Mouse (Mus musculus) heart, embryonic 16.5 days (tissue): Measurements from ENCODE around the gene Cyp2d11. TPM values are rescaled to one million over a fixed set of nuclear protein-coding genes. Genes with fewer than 3 reads are reported as not detected.
"Not testable (repeated sequence)": the region's sequence is repeated elsewhere in the genome, so short reads cannot be mapped to it uniquely, and the experiment has no call there.

Experiments
- ATAC-seq: fragments of 200-750 bp; cut with Nextera tagmentation; replicated peaks from 2 replicates; pipeline ENCODE4 v1.8.0; 2017; ENCODE audit warnings: moderate number of reproducible peaks; ENCODE audit not compliant: insufficient read depth, low FRiP score; ENCODE audit errors: extremely low read depth
- H3K27ac ChIP-seq: fragments of 300-500 bp; sonication (generic); 2 replicates; pipeline ENCODE4 v1.5.1; 2014; ENCODE audit warnings: mild to moderate bottlenecking, low read length, control low read depth, moderate library complexity
- H3K27me3 ChIP-seq: fragments of 300-500 bp; sonication (generic); 2 replicates; pipeline ENCODE4 v1.6.1; 2014; ENCODE audit warnings: low read length, mixed read lengths; ENCODE audit not compliant: control insufficient read depth, insufficient read depth
- H3K36me3 ChIP-seq: fragments of 300-500 bp; sonication (generic); 2 replicates; pipeline ENCODE4 v1.6.1; 2014; ENCODE audit not compliant: control insufficient read depth, insufficient read depth
- H3K4me1 ChIP-seq: fragments of 300-500 bp; sonication (generic); 2 replicates; pipeline ENCODE4 v1.6.1; 2014; ENCODE audit warnings: low read length, mixed read lengths; ENCODE audit not compliant: control insufficient read depth, insufficient read depth
- H3K4me2 ChIP-seq: fragments of 300-500 bp; sonication (generic); 2 replicates; pipeline ENCODE4 v1.6.1; 2014; ENCODE audit warnings: low read depth, mild to moderate bottlenecking, control low read depth, low read length
- H3K4me3 ChIP-seq: fragments of 300-500 bp; sonication (generic); 2 replicates; pipeline ENCODE4 v1.5.1; 2014; ENCODE audit warnings: mild to moderate bottlenecking, control low read depth, low read length
- H3K9ac ChIP-seq: fragments of 300-500 bp; sonication (generic); 2 replicates; pipeline ENCODE4 v1.6.1; 2014; ENCODE audit warnings: low read length, control low read depth
- H3K9me3 ChIP-seq: fragments of 300-500 bp; sonication (generic); replicated peaks from 2 replicates; pipeline ENCODE4 v1.6.1; 2016; ENCODE audit warnings: low read length; ENCODE audit not compliant: control insufficient read depth
- WGBS: fragments of 180-500 bp; shearing (Covaris S2); extraction: QIAGEN DNeasy Blood & Tissue Kit; methylation state at CpG from one replicate; pipeline ENCODE4 v1.1.7; 2014; 5-methylcytosine and 5-hydroxymethylcytosine counted together
- polyA plus RNA-seq: library from polyadenylated mRNA; unstranded; fragments of >200 nt; fragmentation: Nextera tagmentation; extraction: Ambion mirVana; gene quantifications from 2 replicates; pipeline ENCODE4 v1.2.1, GENCODE M21; 2015

Cyp2d11 gene
- polyA plus RNA-seq, 1 experiment from 2014 or later: not detected

DNA sequence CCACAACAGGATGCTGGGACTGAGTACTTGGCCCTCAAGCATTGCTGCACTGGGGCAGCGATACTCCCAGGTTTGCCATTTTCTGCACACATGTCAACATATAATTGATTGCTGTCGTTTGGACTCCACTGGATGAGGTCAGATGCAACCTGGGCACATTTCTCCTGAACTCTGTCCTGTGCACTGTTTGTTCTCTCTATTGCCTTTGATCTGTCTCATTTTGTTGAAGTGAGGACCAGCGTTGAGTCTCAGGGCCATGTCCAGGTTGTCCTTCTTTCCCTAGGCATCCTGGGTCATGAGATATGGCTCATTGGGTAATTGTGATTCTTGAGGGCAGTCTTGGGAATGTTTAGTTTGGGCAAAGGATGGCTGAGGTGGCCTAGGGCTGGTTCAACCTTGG, 2.1 kb upstream of the Cyp2d11 start:
- not testable (repeated sequence) for H3K27ac ChIP-seq, H3K9me3 ChIP-seq, H3K4me3 ChIP-seq, H3K4me2 ChIP-seq, H3K4me1 ChIP-seq, H3K27me3 ChIP-seq, H3K36me3 ChIP-seq, ATAC-seq, H3K9ac ChIP-seq
- WGBS: 79% methylated on average over 3 of the region's 3 CpGs

GRCm38 (mm10) chr15:82389916-82390315, 3.9 kb downstream of the Cyp2d11 start:
- 85% methylated on average over 10 of the region's 10 CpGs for WGBS
- H3K9me3 ChIP-seq, ATAC-seq: not testable (repeated sequence)

DNA sequence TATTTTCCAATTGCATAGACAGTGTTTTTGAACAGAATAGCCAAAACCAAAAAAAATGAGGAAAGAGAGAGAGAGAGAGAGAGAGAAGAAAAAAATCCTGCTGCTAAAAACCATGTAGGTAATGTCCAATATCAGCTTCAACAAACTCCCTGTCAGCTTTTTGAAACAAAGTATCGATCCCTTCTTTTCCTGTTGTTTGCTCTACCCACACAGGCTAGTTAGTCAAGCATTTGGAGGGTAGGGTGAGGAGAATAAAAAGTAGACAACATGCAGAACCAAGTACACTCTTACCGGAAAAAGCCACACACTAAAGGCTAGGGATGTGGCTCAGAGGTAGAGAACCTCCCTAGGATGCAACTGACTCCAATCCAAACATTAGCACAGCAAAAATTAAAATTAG, 8.1 kb downstream of the Cyp2d11 start:
- no peak for ATAC-seq
- H3K27ac ChIP-seq: no peak overlapping the region
- H3K9ac ChIP-seq: no peak overlapping the region
- H3K4me1 ChIP-seq: peaks cover 5% of the 10 kb centered on the region; the same call in 1 of the 2 replicates
- 85% methylated on average over 2 of the region's 2 CpGs for WGBS
- no peaks in the 10 kb centered on the region for H3K36me3 ChIP-seq
- H3K4me2 ChIP-seq: no peak overlapping the region
- no peaks in the 10 kb centered on the region for H3K27me3 ChIP-seq
- no peak overlapping the region for H3K4me3 ChIP-seq
- H3K9me3 ChIP-seq: 0 out of 2 replicates have a peak, but pooled peaks cover 3% of the 10 kb centered on the region

More at GRCm38 (mm10) chr15:82389916-82390315, 3.9 kb downstream of the Cyp2d11 start:
- H3K9ac ChIP-seq, H3K36me3 ChIP-seq, H3K27me3 ChIP-seq, H3K4me2 ChIP-seq, H3K4me1 ChIP-seq, H3K4me3 ChIP-seq, H3K27ac ChIP-seq: not testable (repeated sequence)

- no peak overlapping the region for H3K4me2 ChIP-seq
- H3K4me3 ChIP-seq: no peak overlapping the region
- ATAC-seq: no peak
- 92% methylated on average over 2 of the region's 2 CpGs for WGBS
- no peak overlapping the region for H3K9ac ChIP-seq
- no peak overlapping the region for H3K27ac ChIP-seq
- peaks cover 19% of the 10 kb centered on the region for H3K4me1 ChIP-seq
- 0 out of 2 replicates have a peak, but pooled peaks cover 3% of the 10 kb centered on the region for H3K9me3 ChIP-seq
- no peaks in the 10 kb centered on the region for H3K27me3 ChIP-seq
- no peaks in the 10 kb centered on the region for H3K36me3 ChIP-seq
Measured at GRCm38 (mm10) chr15:82382441-82382840, 11.4 kb downstream of the Cyp2d11 start.

- Histone ChIP-seq H3K9ac (peak overlapping the region; percentile 54), H3K27ac (peak overlapping the region; percentile 82)
- peak; percentile 10; the same call in 1 of the 2 replicates for ATAC-seq
Measured at GRCm38 (mm10) chr15:82380714-82381062, 13.1 kb downstream of the Cyp2d11 start.

DNA sequence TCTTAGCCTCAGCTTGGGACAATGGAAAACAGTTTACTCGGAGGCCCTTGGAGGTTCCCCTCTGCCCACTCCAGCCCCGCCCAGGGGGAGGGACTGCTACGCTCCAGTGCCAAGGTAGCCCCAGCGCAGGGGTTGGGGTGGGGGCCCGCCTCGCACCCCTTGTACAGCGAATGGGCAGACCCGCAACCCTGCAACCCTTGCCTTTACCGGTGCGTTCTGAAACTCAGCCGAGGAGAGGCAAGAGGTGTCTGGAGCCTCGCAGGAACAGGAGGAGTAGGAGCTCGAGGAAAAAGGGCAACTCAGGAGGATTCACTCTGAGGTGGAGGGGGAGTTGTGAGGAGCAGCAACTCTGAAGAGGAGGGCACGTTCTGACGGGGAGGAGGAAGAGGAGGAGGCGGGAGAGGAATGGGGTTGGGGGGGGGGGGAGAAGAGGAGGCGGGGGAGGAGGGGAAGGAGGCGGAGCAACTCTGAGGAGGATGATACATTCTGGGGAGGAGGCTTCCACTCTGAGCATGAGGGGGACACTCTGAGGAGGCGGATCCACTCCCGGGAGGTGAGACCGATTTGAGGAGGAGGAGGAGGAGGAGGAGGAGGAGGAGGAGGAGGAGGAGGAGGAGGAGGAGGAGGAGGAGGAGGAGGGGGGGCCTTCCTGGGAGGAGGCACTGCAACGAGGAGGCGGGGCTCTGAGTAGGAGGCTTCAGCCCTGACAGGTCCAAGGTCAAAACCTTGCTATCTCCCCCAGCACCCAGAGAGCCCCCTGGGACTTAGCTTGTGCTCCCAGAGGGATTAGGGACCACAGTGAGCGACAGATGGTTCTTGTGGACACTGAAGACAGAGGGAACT, 13.7 kb downstream of the Cyp2d11 start, which contains the start of gene Cyp2d22:
Cyp2d22 (minus strand) TSS at position 390 of the 843 bp plus-strand sequence.
- Histone ChIP-seq H3K27me3 (no peaks in the 10 kb centered on the region), H3K4me1 (peaks cover 27% of the 10 kb centered on the region), H3K4me3 (peak within 1 kb of the TSS; percentile 67), H3K27ac (peak within 1 kb of the TSS; percentile 88), H3K9ac (peak within 1 kb of the TSS; percentile 79), H3K36me3 (no peaks in the 10 kb centered on the region), H3K9me3 (0 out of 2 replicates have a peak, but pooled peaks cover 1% of the 10 kb centered on the region), H3K4me2 (peak within 1 kb of the TSS; percentile 84)
- peak; percentile 67 for ATAC-seq
- 4% methylated on average over 17 of the region's 24 CpGs for WGBS

More at GRCm38 (mm10) chr15:82380714-82381062, 13.1 kb downstream of the Cyp2d11 start:
- 0 out of 2 replicates have a peak, but pooled peaks cover 3% of the 10 kb centered on the region for H3K9me3 ChIP-seq
- H3K4me3 ChIP-seq: peak overlapping the region; percentile 67
- H3K4me1 ChIP-seq: peaks cover 27% of the 10 kb centered on the region
- H3K4me2 ChIP-seq: peak overlapping the region; percentile 84
- no peaks in the 10 kb centered on the region for H3K36me3 ChIP-seq
- H3K27me3 ChIP-seq: no peaks in the 10 kb centered on the region
- 28% methylated on average over 7 of the region's 7 CpGs for WGBS

- WGBS: 30% methylated on average over 7 of the region's 7 CpGs
- Histone ChIP-seq H3K9me3 (no peaks in the 10 kb centered on the region), H3K4me2 (peak overlapping the region; percentile 84), H3K36me3 (no peaks in the 10 kb centered on the region), H3K4me1 (peaks cover 27% of the 10 kb centered on the region), H3K9ac (peak overlapping the region; percentile 79), H3K27me3 (no peaks in the 10 kb centered on the region), H3K27ac (peak overlapping the region; percentile 88), H3K4me3 (peak overlapping the region; percentile 67)
- ATAC-seq: 0 out of 2 replicates have a peak, but pooled peaks have one; percentile 12
Measured at GRCm38 (mm10) chr15:82379511-82379870, 14.3 kb downstream of the Cyp2d11 start.

DNA sequence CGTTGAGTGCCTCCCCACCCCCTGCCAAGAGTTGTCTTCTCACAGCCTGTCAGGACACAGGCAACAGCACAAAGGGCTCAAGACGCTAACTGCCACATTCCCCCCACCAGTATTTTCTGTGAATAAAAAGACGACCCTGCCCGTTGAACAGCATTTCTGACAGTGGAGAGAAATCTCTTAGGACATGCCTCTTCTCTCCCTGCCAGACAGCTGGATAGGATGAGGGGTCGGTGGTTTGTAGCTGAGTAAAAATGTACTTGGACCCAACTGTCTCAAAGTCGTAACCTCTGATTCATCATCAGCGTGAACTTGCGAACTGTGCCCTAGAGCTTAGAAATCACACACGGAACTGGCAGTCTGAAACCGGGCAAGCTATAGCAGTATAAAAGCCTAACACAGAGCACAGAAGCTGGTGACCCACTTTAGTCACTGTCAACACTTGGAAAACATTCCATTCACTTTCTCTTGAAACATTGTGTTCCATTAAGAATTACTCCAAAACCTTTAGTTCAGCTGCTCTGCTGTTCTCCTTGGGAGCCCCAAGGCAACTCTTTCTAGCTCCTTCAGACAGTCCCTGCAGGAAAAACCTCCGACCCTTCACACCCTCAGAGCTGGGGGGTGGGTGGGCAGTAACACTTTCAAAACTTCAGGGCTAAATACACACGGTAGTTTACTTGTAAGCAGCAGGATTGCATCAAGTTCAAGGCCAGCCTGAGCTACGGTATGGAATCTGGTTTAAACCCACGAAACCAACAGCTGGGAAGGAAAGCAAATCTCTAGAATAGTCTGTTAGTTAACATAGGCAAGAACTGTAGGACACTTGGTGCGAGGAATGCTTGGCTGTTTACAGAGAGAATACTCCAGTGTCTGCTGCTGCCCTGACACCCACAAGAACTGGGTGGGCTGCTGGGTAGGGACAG, 15.3 kb downstream of the Cyp2d11 start:
- peak overlapping the region; percentile 88 for H3K27ac ChIP-seq
- ATAC-seq: no peak
- H3K9me3 ChIP-seq: no peaks in the 10 kb centered on the region
- no peaks in the 10 kb centered on the region for H3K27me3 ChIP-seq
- 0 out of 2 replicates have a peak, but pooled peaks cover 3% of the 10 kb centered on the region for H3K36me3 ChIP-seq
- H3K4me1 ChIP-seq: peaks cover 27% of the 10 kb centered on the region
- peak overlapping the region; percentile 84 for H3K4me2 ChIP-seq
- H3K4me3 ChIP-seq: peak overlapping the region; percentile 17; the same call in 1 of the 2 replicates
- peak overlapping the region; percentile 40; the same call in 1 of the 2 replicates for H3K9ac ChIP-seq
- 45% methylated on average over 15 of the region's 15 CpGs for WGBS
